Mouse (Mus musculus) stomach, embryonic 14.5 days (tissue): ENCODE results near the gene Klc2. TPM values are rescaled to one million over a fixed set of nuclear protein-coding genes. Genes with fewer than 3 reads are reported as not detected.

ENCODE experiments used
- ATAC-seq: fragments of 200-750 bp; cut with Nextera tagmentation; 2 replicates; pipeline ENCODE4 v1.8.0; 2017; ENCODE audit warnings: low read depth, moderate TSS enrichment; ENCODE audit not compliant: insufficient number of reproducible peaks, insufficient read depth, low FRiP score
- H3K27ac ChIP-seq: fragments of 300-500 bp; sonication (generic); 2 replicates; pipeline ENCODE4 v1.5.1; 2014; ENCODE audit warnings: mild to moderate bottlenecking, low read length, moderate library complexity, mixed read lengths
- H3K27me3 ChIP-seq: fragments of 300-500 bp; sonication (generic); 2 replicates; pipeline ENCODE4 v1.6.1; 2014; ENCODE audit warnings: low read length, control low read depth, mixed read lengths; ENCODE audit not compliant: control insufficient read depth, insufficient read depth
- H3K36me3 ChIP-seq: fragments of 300-500 bp; sonication (generic); 2 replicates; pipeline ENCODE4 v1.6.1; 2014; ENCODE audit warnings: mild to moderate bottlenecking, control low read depth, low read length, moderate library complexity, mixed read lengths; ENCODE audit not compliant: control insufficient read depth, insufficient read depth
- H3K4me1 ChIP-seq: fragments of 300-500 bp; sonication (generic); 2 replicates; pipeline ENCODE4 v1.6.1; 2014; ENCODE audit warnings: low read length, control low read depth, mixed read lengths; ENCODE audit not compliant: control insufficient read depth, insufficient read depth
- H3K4me2 ChIP-seq: fragments of 300-500 bp; sonication (generic); replicated peaks from 2 replicates; pipeline ENCODE4 v1.6.1; 2014; ENCODE audit warnings: low read depth, low read length, control low read depth
- H3K4me3 ChIP-seq: fragments of 300-500 bp; sonication (generic); 2 replicates; pipeline ENCODE4 v1.5.1; 2014; ENCODE audit warnings: low read depth, low read length, control low read depth
- H3K9ac ChIP-seq: fragments of 300-500 bp; sonication (generic); replicated peaks from 2 replicates; pipeline ENCODE4 v1.6.1; 2014; ENCODE audit warnings: low read depth, mild to moderate bottlenecking, control low read depth, low read length, moderate library complexity, mixed read lengths
- H3K9me3 ChIP-seq: fragments of 300-500 bp; sonication (generic); 2 replicates; pipeline ENCODE4 v1.6.1; 2016; ENCODE audit warnings: low read depth, low read length, control low read depth; ENCODE audit not compliant: control insufficient read depth
- WGBS: fragments of 180-500 bp; shearing (Covaris S2); extraction: QIAGEN DNeasy Blood & Tissue Kit; methylation state at CpG from one replicate; pipeline ENCODE4 v1.1.7; 2014; 5-methylcytosine and 5-hydroxymethylcytosine counted together
- polyA plus RNA-seq: library from polyadenylated mRNA; unstranded; fragments of >200 nt; fragmentation: Nextera tagmentation; extraction: Ambion mirVana; gene quantifications from 2 replicates; pipeline ENCODE4 v1.2.1, GENCODE M21; 2014

Klc2 gene
- polyA plus RNA-seq, 1 experiment from 2014 or later = 15.7 TPM

- Histone ChIP-seq H3K4me2 (peak overlapping the region; percentile 98), H3K27me3 (no peaks in the 10 kb centered on the region), H3K4me3 (peak overlapping the region; percentile 65), H3K9ac (peak overlapping the region; percentile 77), H3K9me3 (no peaks in the 10 kb centered on the region), H3K36me3 (peaks cover 43% of the 10 kb centered on the region), H3K4me1 (peaks cover 27% of the 10 kb centered on the region), H3K27ac (peak overlapping the region; percentile 39)
- ATAC-seq = no peak
- 2% methylated on average over 31 of the region's 31 CpGs for WGBS
These were observed 20.6 kb downstream of the Klc2 start for GRCm38 (mm10) chr19:5097521-5098362.

GRCm38 (mm10) chr19:5095887-5096474 is 22.4 kb downstream of the Klc2 start:
- Histone ChIP-seq H3K27ac (no peak overlapping the region), H3K4me2 (0 out of 2 replicates have a peak overlapping the region, but pooled peaks have one; percentile 98), H3K9ac (no peak overlapping the region), H3K4me3 (no peak overlapping the region), H3K27me3 (no peaks in the 10 kb centered on the region), H3K4me1 (peaks cover 27% of the 10 kb centered on the region), H3K9me3 (no peaks in the 10 kb centered on the region), H3K36me3 (peaks cover 40% of the 10 kb centered on the region)
- WGBS = 12% methylated on average over 8 of the region's 9 CpGs
- no peak for ATAC-seq

- 45% methylated on average over 11 of the region's 11 CpGs for WGBS
- Histone ChIP-seq H3K36me3 (peaks cover 37% of the 10 kb centered on the region), H3K27ac (no peak overlapping the region), H3K4me2 (0 out of 2 replicates have a peak overlapping the region, but pooled peaks have one; percentile 1), H3K9ac (no peak overlapping the region), H3K4me3 (no peak overlapping the region), H3K4me1 (peaks cover 27% of the 10 kb centered on the region), H3K27me3 (no peaks in the 10 kb centered on the region), H3K9me3 (no peaks in the 10 kb centered on the region)
- no peak for ATAC-seq
These were observed 23.5 kb downstream of the Klc2 start for GRCm38 (mm10) chr19:5094746-5095417.

- H3K4me2 ChIP-seq = 0 out of 2 replicates have a peak overlapping the region, but pooled peaks have one; percentile 1
- no peak overlapping the region for H3K27ac ChIP-seq
- peaks cover 29% of the 10 kb centered on the region for H3K4me1 ChIP-seq
- peaks cover 36% of the 10 kb centered on the region for H3K36me3 ChIP-seq
- H3K27me3 ChIP-seq = no peaks in the 10 kb centered on the region
- 1% methylated on average over 21 of the region's 21 CpGs for WGBS
- H3K9ac ChIP-seq = no peak overlapping the region
- H3K4me3 ChIP-seq = no peak overlapping the region
- peak; percentile 65 for ATAC-seq
- no peaks in the 10 kb centered on the region for H3K9me3 ChIP-seq
These were observed 24.1 kb downstream of the Klc2 start for GRCm38 (mm10) chr19:5094243-5094632.

- Histone ChIP-seq H3K27me3 (no peaks in the 10 kb centered on the region), H3K36me3 (peaks cover 35% of the 10 kb centered on the region), H3K4me3 (no peak overlapping the region), H3K4me2 (no peak overlapping the region), H3K27ac (no peak overlapping the region), H3K9ac (no peak overlapping the region), H3K9me3 (no peaks in the 10 kb centered on the region), H3K4me1 (peaks cover 30% of the 10 kb centered on the region)
- 71% methylated on average over 12 of the region's 12 CpGs for WGBS
- ATAC-seq = no peak
These were observed 24.7 kb downstream of the Klc2 start for GRCm38 (mm10) chr19:5093481-5094242.

- Histone ChIP-seq H3K4me2 (no peak overlapping the region), H3K27me3 (no peaks in the 10 kb centered on the region), H3K9me3 (no peaks in the 10 kb centered on the region), H3K36me3 (peaks cover 35% of the 10 kb centered on the region), H3K9ac (no peak overlapping the region), H3K27ac (no peak overlapping the region), H3K4me3 (no peak overlapping the region), H3K4me1 (peaks cover 25% of the 10 kb centered on the region)
- ATAC-seq = no peak
- WGBS = 87% methylated on average over 10 of the region's 10 CpGs
These were observed 26.3 kb downstream of the Klc2 start for GRCm38 (mm10) chr19:5092083-5092482.

- Histone ChIP-seq H3K4me2 (peak overlapping the region; percentile 71), H3K4me3 (peak overlapping the region; percentile 83), H3K9me3 (no peaks in the 10 kb centered on the region), H3K9ac (0 out of 2 replicates have a peak overlapping the region, but pooled peaks have one; percentile 69), H3K36me3 (peaks cover 35% of the 10 kb centered on the region), H3K27me3 (peaks cover 17% of the 10 kb centered on the region), H3K4me1 (peaks cover 22% of the 10 kb centered on the region), H3K27ac (no peak overlapping the region)
- WGBS = 90% methylated on average over 4 of the region's 4 CpGs
- no peak for ATAC-seq
These were observed 29.0 kb downstream of the Klc2 start for GRCm38 (mm10) chr19:5089324-5089723.
